Mouse (Mus musculus) adrenal gland (tissue): Measurements from ENCODE around the gene Izumo1r.

Experiments used
- intact Hi-C: fragments of 180-260 bp; cut with DNase I; formaldehyde crosslinking; loops from one replicate; pipeline ENCODE4 v1.15.1; 2025

Gene Izumo1r

GRCm38 (mm10) chr9:14870377-14870776 lies 33.4 kb downstream of the Izumo1r start:
- intact Hi-C loops, result no loop called here

GRCm38 (mm10) chr9:14868326-14868725 lies 35.4 kb downstream of the Izumo1r start:
- intact Hi-C loops, result no loop called here

- intact Hi-C loops, result loop anchor here (2.0 kb wide), 1 partner anchor 148 kb away; no protein-coding TSS in a partner anchor
Observed at GRCm38 (mm10) chr9:14866957-14867356, 36.8 kb downstream of the Izumo1r start.

GRCm38 (mm10) chr9:14864726-14865125 lies 39.0 kb downstream of the Izumo1r start:
- intact Hi-C loops, result no loop called here

- intact Hi-C loops, result no loop called here
Observed at GRCm38 (mm10) chr9:14863126-14863525, 40.6 kb downstream of the Izumo1r start.

GRCm38 (mm10) chr9:14859868-14860639 lies 43.7 kb downstream of the Izumo1r start, which contains the start of gene Gpr83:
Gene Gpr83, plus strand, starts transcription at chr9:14860210.
- intact Hi-C loops, result no loop called here

- intact Hi-C loops, result no loop called here
Observed at GRCm38 (mm10) chr9:14858782-14859181, 45.0 kb downstream of the Izumo1r start.

- intact Hi-C loops, result no loop called here
Observed at GRCm38 (mm10) chr9:14858170-14858706, 45.5 kb downstream of the Izumo1r start.

- intact Hi-C loops, result no loop called here
Observed at GRCm38 (mm10) chr9:14856922-14857654, 46.7 kb downstream of the Izumo1r start.

GRCm38 (mm10) chr9:14854585-14854984 lies 49.2 kb downstream of the Izumo1r start:
- intact Hi-C loops, result no loop called here

- intact Hi-C loops, result no loop called here
Observed at GRCm38 (mm10) chr9:14848267-14848935, 55.3 kb downstream of the Izumo1r start.

GRCm38 (mm10) chr9:14846428-14846827 lies 57.3 kb downstream of the Izumo1r start:
- intact Hi-C loops, result no loop called here

GRCm38 (mm10) chr9:14843901-14844300 lies 59.8 kb downstream of the Izumo1r start:
- intact Hi-C loops, result no loop called here

- intact Hi-C loops, result no loop called here
Observed at GRCm38 (mm10) chr9:14843311-14843857, 60.4 kb downstream of the Izumo1r start.

- intact Hi-C loops, result no loop called here
Observed at GRCm38 (mm10) chr9:14841878-14842761, 61.6 kb downstream of the Izumo1r start.

- intact Hi-C loops, result no loop called here
Observed at GRCm38 (mm10) chr9:14839970-14840369, 63.8 kb downstream of the Izumo1r start.

- intact Hi-C loops, result no loop called here
Observed at GRCm38 (mm10) chr9:14839527-14839926, 64.2 kb downstream of the Izumo1r start.
